Mouse (Mus musculus) bone marrow, adult 2 months (tissue): Measurements from ENCODE around the gene Slc25a51.

Source experiments
- CTCF ChIP-seq: fragments of 200-500 bp; IDR thresholded peaks from 2 replicates; pipeline ENCODE4 v1.5.1; 2011; ENCODE audit warnings: low read length, control low read depth; ENCODE audit not compliant: control insufficient read depth, insufficient read depth
- POLR2A ChIP-seq: fragments of 200-500 bp; IDR thresholded peaks from 2 replicates; pipeline ENCODE4 v1.6.1; 2011; ENCODE audit warnings: low read depth, mild to moderate bottlenecking, control low read depth, low read length, borderline replicate concordance; ENCODE audit not compliant: control insufficient read depth

- TF ChIP-seq CTCF, result no peak
- TF ChIP-seq POLR2A, result no peak
These were observed 40.4 kb upstream of the Slc25a51 start for GRCm38 (mm10) chr4:45449012-45449411.
